Mouse (Mus musculus): ENCODE measurements around the gene Taldo1.

DNA sequence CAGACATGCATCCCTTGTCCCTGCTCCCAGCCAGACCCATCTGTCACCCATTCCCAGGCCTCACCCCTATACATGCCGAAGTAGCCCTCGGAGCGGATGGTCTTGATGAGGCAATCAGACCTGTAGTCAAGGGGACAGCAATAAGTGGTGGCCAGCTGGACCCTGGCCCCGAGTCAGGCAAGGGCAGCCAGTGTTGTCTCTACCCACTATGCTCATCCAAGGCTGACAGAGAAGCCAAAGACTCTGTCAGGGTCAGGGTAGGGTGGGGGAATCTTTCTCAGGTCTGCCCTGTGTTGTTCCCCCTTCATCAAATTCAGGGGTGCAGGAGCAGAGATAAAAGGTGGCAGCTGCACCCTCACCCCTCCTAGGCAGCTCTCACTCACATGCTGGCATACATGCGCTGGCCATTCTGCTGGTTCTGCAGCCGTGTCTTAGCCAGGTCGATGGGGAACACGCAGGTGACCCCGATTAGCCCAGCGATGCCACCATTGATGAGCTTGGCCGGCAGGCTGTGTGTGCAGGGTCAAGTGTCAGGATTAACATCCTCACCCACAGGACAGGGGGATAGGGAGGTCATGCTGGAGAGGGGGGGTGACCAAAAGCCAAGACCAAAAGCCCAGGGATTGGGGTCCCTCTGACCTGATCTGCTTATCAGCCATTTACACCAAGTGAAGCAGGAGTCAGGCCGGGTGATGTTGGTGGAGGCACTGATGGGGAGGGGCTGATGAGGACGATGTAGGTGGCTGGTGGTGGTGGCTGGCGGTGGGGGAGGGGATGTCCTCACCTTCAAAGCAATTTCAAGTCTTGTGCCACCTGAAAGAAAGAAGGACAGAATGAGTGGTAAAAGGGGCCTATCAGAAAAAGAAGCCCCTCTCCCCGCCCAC, 41.8 kb downstream of the Taldo1 start:
- TF ChIP-seq CTCF (IDR thresholded peaks at IDR 0.05; ENCODE audit: insufficient read depth, low read length) (no peak), POLR2A (IDR thresholded peaks at IDR 0.05; ENCODE audit: borderline replicate concordance, extremely low read depth, low read depth, low read length) (no peak)

All from lung, adult 2 months (tissue).